Comparison of ENCODE assay signal across 8 mouse cellular contexts in genomic region chr13:56613366-56613998, GRCm38 (mm10). TPM values are rescaled to one million over a fixed set of nuclear protein-coding genes. Genes with fewer than 3 reads are reported as not detected.
DNase-seq lines count a peak whose midpoint lies in the region; ATAC-seq and TF ChIP-seq lines count a peak whose summit lies in the region.

No protein-coding gene starts in this region.

- peak overlapping the region; percentile 93 for H3K4me2 ChIP-seq in lung, embryonic 14.5 days
- H3K4me2 ChIP-seq in liver, embryonic 13.5 days: no peak overlapping the region

- no peaks in the 10 kb centered on the region for H3K9me3 ChIP-seq in lung, embryonic 14.5 days (ENCODE audit: low read depth, low read length)
- H3K9me3 ChIP-seq in liver, embryonic 13.5 days (replicated peaks): no peaks in the 10 kb centered on the region

- no peak for TF ChIP-seq POLR2A in lung, adult 2 months (IDR thresholded peaks at IDR 0.05; ENCODE audit: borderline replicate concordance, extremely low read depth, low read depth, low read length)

- H3K4me3 ChIP-seq in lung, embryonic 14.5 days (ENCODE audit: low read depth, low read length): no peak overlapping the region
- H3K4me3 ChIP-seq in lung, adult 2 months (replicated peaks; ENCODE audit: extremely low read depth, low read depth, low read length): no peak overlapping the region
- no peak overlapping the region for H3K4me3 ChIP-seq in liver, embryonic 13.5 days (replicated peaks)

- no peak overlapping the region for H3K9ac ChIP-seq in lung, embryonic 14.5 days
- no peak overlapping the region for H3K9ac ChIP-seq in liver, embryonic 13.5 days

- peak; percentile 36 to 47 for DNase-seq in cerebellum, postnatal 14 days
- DNase-seq in cerebellum, postnatal 36 days: no peak
- peak; percentile 66 for DNase-seq in lung, embryonic 14.5 days
- DNase-seq in lung, adult 2 months: no peak
- peak; percentile 66 to 86 for DNase-seq in heart, adult 18-20 months
- no peak for DNase-seq in liver, embryonic 13.5 days
- peak; percentile 64 for DNase-seq in urinary bladder, postnatal 14 days (ENCODE audit: low spot score)
- no peak for DNase-seq in cerebellum, adult 9-11 months

- H3K27me3 ChIP-seq in lung, embryonic 14.5 days (ENCODE audit: insufficient read depth, low read length): no peaks in the 10 kb centered on the region
- peaks cover 21% of the 10 kb centered on the region for H3K27me3 ChIP-seq in liver, embryonic 13.5 days

- H3K4me1 ChIP-seq in lung, embryonic 14.5 days (ENCODE audit: insufficient read depth): peaks cover 49% of the 10 kb centered on the region
- H3K4me1 ChIP-seq in lung, adult 2 months (ENCODE audit: control insufficient read depth, insufficient read depth, low read length): peaks cover 20% of the 10 kb centered on the region
- peaks cover 62% of the 10 kb centered on the region for H3K4me1 ChIP-seq in liver, embryonic 13.5 days (replicated peaks)

- ATAC-seq in lung, embryonic 14.5 days (ENCODE audit: insufficient read depth): peak; percentile 9; the same call in 1 of the 2 replicates
- ATAC-seq in liver, embryonic 13.5 days (ENCODE audit: low read depth): no peak

- WGBS in lung, embryonic 14.5 days: 30% methylated on average over 9 of the region's 9 CpGs
- 14% methylated on average over 9 of the region's 9 CpGs for WGBS in lung, adult 2 months
- 24% methylated on average over 9 of the region's 9 CpGs for WGBS in liver, embryonic 13.5 days (ENCODE audit: insufficient replicate concordance)

- no peak for TF ChIP-seq CTCF in lung, embryonic 14.5 days (IDR thresholded peaks at IDR 0.05; ENCODE audit: low read depth)
- no peak for TF ChIP-seq CTCF in lung, adult 2 months (IDR thresholded peaks at IDR 0.05; ENCODE audit: insufficient read depth, low read length)

- peaks cover 14% of the 10 kb centered on the region; the same call in 1 of the 2 replicates for H3K36me3 ChIP-seq in lung, embryonic 14.5 days (ENCODE audit: insufficient read depth)
- H3K36me3 ChIP-seq in liver, embryonic 13.5 days: no peaks in the 10 kb centered on the region

- peak overlapping the region; percentile 66 for H3K27ac ChIP-seq in lung, embryonic 14.5 days (ENCODE audit: low read depth)
- 0 out of 2 replicates have a peak overlapping the region, but pooled peaks have one; percentile 29 for H3K27ac ChIP-seq in liver, embryonic 13.5 days

RNA-seq across cellular contexts. Expression of gene Tgfbi, which starts 4.2 kb away (rescaled TPM):
- 165 and 171 TPM in 2 replicates for polyA plus RNA-seq in lung, embryonic 14.5 days (2014; fragmentation: Nextera tagmentation; extraction: Ambion mirVana)
- polyA plus RNA-seq in lung, adult 2 months (2012; rRNA removed): 50.8 and 53.9 TPM in 2 replicates
- total RNA-seq in heart, adult 18-20 months (2021): 10 to 100 TPM; 19.5 to 22.9 TPM
- 9.7 and 10.5 TPM in 2 replicates for polyA plus RNA-seq in liver, embryonic 13.5 days (2015; fragmentation: Nextera tagmentation; extraction: Ambion mirVana)

Comparison
In these comparisons a context has a peak if more than half of its experiments do, and no peak if none do; other contexts are left out.
1. DNase-seq: peak in cerebellum, postnatal 14 days (2 of 2), lung, embryonic 14.5 days (single experiment), heart, adult 18-20 months (2 of 2) and urinary bladder, postnatal 14 days (single experiment); none in cerebellum, postnatal 36 days (0 of 2), lung, adult 2 months (single experiment), liver, embryonic 13.5 days (single experiment) and cerebellum, adult 9-11 months (single experiment).